Mouse (Mus musculus) liver, embryonic 16.5 days (tissue): Measurements from ENCODE around the gene Lpxn. TPM values are rescaled to one million over a fixed set of nuclear protein-coding genes. Genes with fewer than 3 reads are reported as not detected.

Experiments
- polyA plus RNA-seq: library from polyadenylated mRNA; unstranded; fragments of >200 nt; fragmentation: Nextera tagmentation; extraction: Ambion mirVana; gene quantifications from 2 replicates; pipeline ENCODE4 v1.2.1, GENCODE M21; 2015

Gene Lpxn
- polyA plus RNA-seq, 1 experiment from 2014 or later = 2.3 TPM

Other genes with a start within 250 kb of the Lpxn start
- 20.2 and 22.6 TPM in 2 replicates for gene Gm4952, start 196.2 kb upstream of the Lpxn start, polyA plus RNA-seq
- gene Glyat, start 162.9 kb upstream of the Lpxn start, polyA plus RNA-seq = 0.23 and 0.38 TPM in 2 replicates
- not detected in 2 replicates for gene Olfr1442, start 125.8 kb upstream of the Lpxn start, polyA plus RNA-seq
- not detected in 2 replicates for gene Olfr1443, start 118.1 kb upstream of the Lpxn start, polyA plus RNA-seq
- gene Keg1, start 100.4 kb upstream of the Lpxn start, polyA plus RNA-seq = 7.1 and 9.5 TPM in 2 replicates
- 0.63 and 0.66 TPM in 2 replicates for gene Cntf, start 30.6 kb upstream of the Lpxn start, polyA plus RNA-seq
- gene Zfp91, start 67 bp upstream of the Lpxn start, polyA plus RNA-seq = 5.8 and 6.3 TPM in 2 replicates
- not detected in 2 replicates for gene Gm5244, start 50.5 kb downstream of the Lpxn start, polyA plus RNA-seq
- not detected in 2 replicates for gene Olfr1444, start 61.1 kb downstream of the Lpxn start, polyA plus RNA-seq
- not detected in 2 replicates for gene Olfr1445, start 87.7 kb downstream of the Lpxn start, polyA plus RNA-seq
- not detected in 2 replicates for gene Olfr1446, start 97.3 kb downstream of the Lpxn start, polyA plus RNA-seq
- gene Olfr1447, start 107.5 kb downstream of the Lpxn start, polyA plus RNA-seq = not detected in 2 replicates
- gene Olfr1448, start 128.2 kb downstream of the Lpxn start, polyA plus RNA-seq = not detected in 2 replicates
- gene Olfr1449, start 134.6 kb downstream of the Lpxn start, polyA plus RNA-seq = not detected in 2 replicates
- not detected in 2 replicates for gene Olfr1450, start 154.1 kb downstream of the Lpxn start, polyA plus RNA-seq
- not detected in 2 replicates for gene Olfr1451, start 198.8 kb downstream of the Lpxn start, polyA plus RNA-seq
- gene Olfr1453, start 232.1 kb downstream of the Lpxn start, polyA plus RNA-seq = not detected in 2 replicates